Mouse (Mus musculus): ENCODE results near the gene 4932438H23Rik. TPM values are rescaled to one million over a fixed set of nuclear protein-coding genes. Genes with fewer than 3 reads are reported as not detected.

Gene 4932438H23Rik
- polyA plus RNA-seq, 1 experiment from 2014 or later = 1.0 TPM

- ATAC-seq (no peak), DNase-seq (ENCODE audit: low spot score) (no peak)
- Histone ChIP-seq H3K9me3 (replicated peaks; ENCODE audit: control insufficient read depth, low read length) (no peaks in the 10 kb centered on the region), H3K4me2 (ENCODE audit: low read length) (no peak overlapping the region), H3K27me3 (replicated peaks; ENCODE audit: control insufficient read depth, insufficient read depth, low read length) (no peaks in the 10 kb centered on the region), H3K4me1 (ENCODE audit: control insufficient read depth, insufficient read depth, low read length) (no peaks in the 10 kb centered on the region), H3K9ac (ENCODE audit: low read length) (no peak overlapping the region), H3K4me3 (ENCODE audit: low read depth, low read length) (no peak overlapping the region), H3K27ac (ENCODE audit: low read depth, low read length) (no peak overlapping the region), H3K36me3 (ENCODE audit: control insufficient read depth, insufficient read depth, low read length) (no peaks in the 10 kb centered on the region)
- 50% methylated on average over 16 of the region's 16 CpGs for WGBS
Observed at GRCm38 (mm10) chr16:91056043-91056821, 38.7 kb downstream of the 4932438H23Rik start.

GRCm38 (mm10) chr16:91055150-91055549 is 39.8 kb downstream of the 4932438H23Rik start:
- H3K36me3 ChIP-seq (ENCODE audit: control insufficient read depth, insufficient read depth, low read length) = no peaks in the 10 kb centered on the region
- ATAC-seq = no peak
- WGBS = 87% methylated on average over 5 of the region's 5 CpGs

GRCm38 (mm10) chr16:91053599-91053998 is 41.3 kb downstream of the 4932438H23Rik start:
- no peaks in the 10 kb centered on the region for H3K36me3 ChIP-seq (ENCODE audit: control insufficient read depth, insufficient read depth, low read length)
- H3K4me3 ChIP-seq (ENCODE audit: low read depth, low read length) = no peak overlapping the region
- DNase-seq (ENCODE audit: low spot score) (no peak), ATAC-seq (no peak)
- WGBS = 58% methylated on average over 8 of the region's 8 CpGs
- H3K27ac ChIP-seq (ENCODE audit: low read depth, low read length) = no peak overlapping the region
- H3K9ac ChIP-seq (ENCODE audit: low read length) = no peak overlapping the region
- H3K4me2 ChIP-seq (ENCODE audit: low read length) = no peak overlapping the region
- no peaks in the 10 kb centered on the region for H3K4me1 ChIP-seq (ENCODE audit: control insufficient read depth, insufficient read depth, low read length)
- no peaks in the 10 kb centered on the region for H3K9me3 ChIP-seq (replicated peaks; ENCODE audit: control insufficient read depth, low read length)
- no peaks in the 10 kb centered on the region for H3K27me3 ChIP-seq (replicated peaks; ENCODE audit: control insufficient read depth, insufficient read depth, low read length)

More at GRCm38 (mm10) chr16:91055150-91055549, 39.8 kb downstream of the 4932438H23Rik start:
- Histone ChIP-seq H3K4me1 (ENCODE audit: control insufficient read depth, insufficient read depth, low read length) (no peaks in the 10 kb centered on the region), H3K27me3 (replicated peaks; ENCODE audit: control insufficient read depth, insufficient read depth, low read length) (no peaks in the 10 kb centered on the region), H3K27ac (ENCODE audit: low read depth, low read length) (no peak overlapping the region), H3K9me3 (replicated peaks; ENCODE audit: control insufficient read depth, low read length) (no peaks in the 10 kb centered on the region), H3K4me2 (ENCODE audit: low read length) (no peak overlapping the region), H3K4me3 (ENCODE audit: low read depth, low read length) (no peak overlapping the region), H3K9ac (ENCODE audit: low read length) (no peak overlapping the region)
- no peak for DNase-seq (ENCODE audit: low spot score)

GRCm38 (mm10) chr16:91045511-91045910 is 49.4 kb downstream of the 4932438H23Rik start:
- peak overlapping the region; percentile 60; the same call in 1 of the 2 replicates for H3K4me2 ChIP-seq (ENCODE audit: low read length)
- H3K9me3 ChIP-seq (replicated peaks; ENCODE audit: control insufficient read depth, low read length) = no peaks in the 10 kb centered on the region
- no peak for ATAC-seq
- no peak overlapping the region; the same call in 1 of the 2 replicates for H3K4me3 ChIP-seq (ENCODE audit: low read depth, low read length)
- peaks cover 12% of the 10 kb centered on the region for H3K36me3 ChIP-seq (ENCODE audit: control insufficient read depth, insufficient read depth, low read length)
- no peak overlapping the region for H3K9ac ChIP-seq (ENCODE audit: low read length)
- H3K27me3 ChIP-seq (replicated peaks; ENCODE audit: control insufficient read depth, insufficient read depth, low read length) = no peaks in the 10 kb centered on the region
- WGBS = 61% methylated on average over 8 of the region's 8 CpGs
- peak; percentile 44 for DNase-seq (ENCODE audit: low spot score)
- H3K4me1 ChIP-seq (ENCODE audit: control insufficient read depth, insufficient read depth, low read length) = peaks cover 11% of the 10 kb centered on the region
- no peak overlapping the region for H3K27ac ChIP-seq (ENCODE audit: low read depth, low read length)

- peak; percentile 99 for DNase-seq (ENCODE audit: low spot score)
- Histone ChIP-seq H3K27me3 (replicated peaks; ENCODE audit: control insufficient read depth, insufficient read depth, low read length) (no peaks in the 10 kb centered on the region), H3K9ac (ENCODE audit: low read length) (peak within 1 kb of the TSS; percentile 98), H3K4me3 (ENCODE audit: low read depth, low read length) (peak within 1 kb of the TSS; percentile 95), H3K4me2 (ENCODE audit: low read length) (peak within 1 kb of the TSS; percentile 64), H3K9me3 (replicated peaks; ENCODE audit: control insufficient read depth, low read length) (no peaks in the 10 kb centered on the region), H3K36me3 (ENCODE audit: control insufficient read depth, insufficient read depth, low read length) (peaks cover 18% of the 10 kb centered on the region), H3K27ac (ENCODE audit: low read depth, low read length) (peak within 1 kb of the TSS; percentile 95), H3K4me1 (ENCODE audit: control insufficient read depth, insufficient read depth, low read length) (peaks cover 11% of the 10 kb centered on the region)
- peak; percentile 96 for ATAC-seq
- WGBS = 2% methylated on average over 70 of the region's 70 CpGs
Observed at GRCm38 (mm10) chr16:91044270-91045182, 50.4 kb downstream of the 4932438H23Rik start, which contains the start of gene Paxbp1. Gene Paxbp1, minus strand, starts transcription at chr16:91044543.

GRCm38 (mm10) chr16:91043461-91044248 is 51.3 kb downstream of the 4932438H23Rik start:
- Histone ChIP-seq H3K4me3 (ENCODE audit: low read depth, low read length) (peak overlapping the region; percentile 95), H3K36me3 (ENCODE audit: control insufficient read depth, insufficient read depth, low read length) (peaks cover 21% of the 10 kb centered on the region), H3K27me3 (replicated peaks; ENCODE audit: control insufficient read depth, insufficient read depth, low read length) (no peaks in the 10 kb centered on the region), H3K4me1 (ENCODE audit: control insufficient read depth, insufficient read depth, low read length) (peaks cover 11% of the 10 kb centered on the region), H3K27ac (ENCODE audit: low read depth, low read length) (peak overlapping the region; percentile 95), H3K9me3 (replicated peaks; ENCODE audit: control insufficient read depth, low read length) (no peaks in the 10 kb centered on the region), H3K9ac (ENCODE audit: low read length) (peak overlapping the region; percentile 98), H3K4me2 (ENCODE audit: low read length) (peak overlapping the region; percentile 64)
- under 1% methylated on average over 49 of the region's 63 CpGs for WGBS
- ATAC-seq = peak; percentile 75
- DNase-seq (ENCODE audit: low spot score) = peak; percentile 59

GRCm38 (mm10) chr16:91042640-91043039 is 52.3 kb downstream of the 4932438H23Rik start:
- H3K36me3 ChIP-seq (ENCODE audit: control insufficient read depth, insufficient read depth, low read length) = peaks cover 31% of the 10 kb centered on the region
- peaks cover 11% of the 10 kb centered on the region for H3K4me1 ChIP-seq (ENCODE audit: control insufficient read depth, insufficient read depth, low read length)
- DNase-seq (ENCODE audit: low spot score) = no peak
- 63% methylated on average over 1 of the region's 1 CpGs for WGBS
- H3K4me2 ChIP-seq (ENCODE audit: low read length) = peak overlapping the region; percentile 64
- no peaks in the 10 kb centered on the region for H3K27me3 ChIP-seq (replicated peaks; ENCODE audit: control insufficient read depth, insufficient read depth, low read length)
- H3K4me3 ChIP-seq (ENCODE audit: low read depth, low read length) = peak overlapping the region; percentile 95
- no peaks in the 10 kb centered on the region for H3K9me3 ChIP-seq (replicated peaks; ENCODE audit: control insufficient read depth, low read length)
- no peak overlapping the region for H3K27ac ChIP-seq (ENCODE audit: low read depth, low read length)
- H3K9ac ChIP-seq (ENCODE audit: low read length) = peak overlapping the region; percentile 51
- ATAC-seq = no peak

- H3K4me2 ChIP-seq (ENCODE audit: low read length) = no peak overlapping the region
- H3K9ac ChIP-seq (ENCODE audit: low read length) = no peak overlapping the region
- peaks cover 83% of the 10 kb centered on the region for H3K36me3 ChIP-seq (ENCODE audit: control insufficient read depth, insufficient read depth, low read length)
- no peaks in the 10 kb centered on the region for H3K27me3 ChIP-seq (replicated peaks; ENCODE audit: control insufficient read depth, insufficient read depth, low read length)
- no peaks in the 10 kb centered on the region for H3K9me3 ChIP-seq (replicated peaks; ENCODE audit: control insufficient read depth, low read length)
- WGBS = 89% methylated on average over 10 of the region's 10 CpGs
- H3K4me3 ChIP-seq (ENCODE audit: low read depth, low read length) = no peak overlapping the region
- DNase-seq (ENCODE audit: low spot score) = no peak
- no peak for ATAC-seq
- no peaks in the 10 kb centered on the region for H3K4me1 ChIP-seq (ENCODE audit: control insufficient read depth, insufficient read depth, low read length)
- H3K27ac ChIP-seq (ENCODE audit: low read depth, low read length) = no peak overlapping the region
Observed at GRCm38 (mm10) chr16:91035866-91036265, 59.1 kb downstream of the 4932438H23Rik start.
